ENCODE assay signal across 17 mouse cellular contexts in the genomic region with DNA sequence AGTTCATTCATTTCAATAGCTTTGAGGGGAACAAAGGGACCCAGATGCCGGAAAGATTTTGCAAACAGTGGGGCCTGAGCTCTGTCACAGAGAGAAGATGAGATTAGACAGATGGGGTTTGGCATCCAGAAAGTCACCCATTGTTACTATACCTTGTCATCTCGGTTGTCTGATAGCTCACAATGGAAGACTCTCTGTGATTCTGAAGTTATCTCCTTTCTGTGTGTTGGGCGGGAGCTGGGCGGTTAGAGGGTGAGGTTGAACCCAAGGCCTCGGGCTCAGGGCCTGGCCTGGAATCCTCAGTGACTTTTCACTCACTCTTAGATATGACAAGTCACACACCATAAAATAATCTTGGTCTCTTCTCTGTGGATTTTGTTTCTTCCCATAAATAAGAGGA. TPM values are rescaled to one million over a fixed set of nuclear protein-coding genes. Genes with fewer than 3 reads are reported as not detected.
DNase-seq lines count a peak whose midpoint lies in the region; ATAC-seq and TF ChIP-seq lines count a peak whose summit lies in the region.
"Had no signal": no experiment of that assay in that cellular context is flagged by ENCODE, and none has a peak within 500 bp of the region (broad histone marks: within the 10 kb centered on the region; RNA-seq: fewer than 3 reads in every experiment).

No protein-coding gene starts in this region.

- WGBS in kidney, adult 2 months = 58% methylated on average over 5 of the region's 5 CpGs
- 75% methylated on average over 5 of the region's 5 CpGs for WGBS in neural tube, embryonic 11.5 days
- WGBS in intestine, embryonic 14.5 days = 31% methylated on average over 5 of the region's 5 CpGs
- 75% methylated on average over 5 of the region's 5 CpGs for WGBS in hindbrain, embryonic 11.5 days

- no peak for ATAC-seq in neural tube, embryonic 11.5 days (ENCODE audit: insufficient read depth, low FRiP score, low TSS enrichment)
- ATAC-seq in intestine, embryonic 14.5 days (replicated peaks; ENCODE audit: low FRiP score, low TSS enrichment, low read depth) = no peak
- no peak for ATAC-seq in hindbrain, embryonic 11.5 days (ENCODE audit: low FRiP score)

- peaks cover 46% of the 10 kb centered on the region for H3K4me1 ChIP-seq in kidney, adult 2 months (ENCODE audit: control insufficient read depth, insufficient read depth, low read length)
- H3K4me1 ChIP-seq in neural tube, embryonic 11.5 days (ENCODE audit: control insufficient read depth, insufficient read depth, low read length) = peaks cover 11% of the 10 kb centered on the region
- peaks cover 61% of the 10 kb centered on the region for H3K4me1 ChIP-seq in intestine, embryonic 14.5 days (replicated peaks; ENCODE audit: control insufficient read depth, insufficient read depth, low read length)
- peaks cover 2% of the 10 kb centered on the region; the same call in 1 of the 2 replicates for H3K4me1 ChIP-seq in hindbrain, embryonic 11.5 days (replicated peaks; ENCODE audit: control insufficient read depth, insufficient read depth, low read length)

- no peaks in the 10 kb centered on the region for H3K9me3 ChIP-seq in neural tube, embryonic 11.5 days (ENCODE audit: control insufficient read depth, low read length)
- H3K9me3 ChIP-seq in intestine, embryonic 14.5 days (ENCODE audit: control insufficient read depth, low read length) = no peaks in the 10 kb centered on the region
- no peaks in the 10 kb centered on the region for H3K9me3 ChIP-seq in hindbrain, embryonic 11.5 days (ENCODE audit: control insufficient read depth, low read length)
- H3K9me3 ChIP-seq: liver, embryonic 13.5 days; midbrain, embryonic 10.5 days had no signal

- H3K27ac ChIP-seq in kidney, adult 2 months (ENCODE audit: insufficient read depth, low read depth, low read length) = peak overlapping the region; percentile 74
- H3K27ac ChIP-seq in neural tube, embryonic 11.5 days (ENCODE audit: low read depth, low read length) = 0 out of 2 replicates have a peak overlapping the region, but pooled peaks have one; percentile 34
- H3K27ac ChIP-seq in intestine, embryonic 14.5 days (ENCODE audit: low read depth) = peak overlapping the region; percentile 77
- no peak overlapping the region for H3K27ac ChIP-seq in hindbrain, embryonic 11.5 days (ENCODE audit: low read depth, low read length)
- H3K27ac ChIP-seq: liver, embryonic 13.5 days; midbrain, embryonic 10.5 days had no signal

- H3K4me3 ChIP-seq in kidney, adult 2 months (ENCODE audit: insufficient read depth, low read depth, low read length) = no peak overlapping the region
- H3K4me3 ChIP-seq in neural tube, embryonic 11.5 days (ENCODE audit: low read depth, low read length) = no peak overlapping the region
- H3K4me3 ChIP-seq in intestine, embryonic 14.5 days (ENCODE audit: low read depth, low read length) = peak overlapping the region; percentile 15
- no peak overlapping the region for H3K4me3 ChIP-seq in hindbrain, embryonic 11.5 days (ENCODE audit: low read depth, low read length)
- H3K4me3 ChIP-seq: erythroblast, embryonic 14.5 days; liver, embryonic 13.5 days; midbrain, embryonic 10.5 days had no signal

- H3K4me2 ChIP-seq in neural tube, embryonic 11.5 days (ENCODE audit: low read depth) = no peak overlapping the region
- H3K4me2 ChIP-seq in intestine, embryonic 14.5 days (ENCODE audit: low read length) = peak overlapping the region; percentile 37
- no peak overlapping the region for H3K4me2 ChIP-seq in hindbrain, embryonic 11.5 days (replicated peaks; ENCODE audit: low read depth, low read length)
- H3K4me2 ChIP-seq: liver, embryonic 13.5 days had no signal

- TF ChIP-seq POLR2A in kidney, adult 2 months (IDR thresholded peaks at IDR 0.05; ENCODE audit: low read depth, low read length) = no peak

- peaks cover 10% of the 10 kb centered on the region for H3K36me3 ChIP-seq in kidney, adult 2 months (ENCODE audit: control insufficient read depth, insufficient read depth, low read length)
- H3K36me3 ChIP-seq in neural tube, embryonic 11.5 days (ENCODE audit: control insufficient read depth, insufficient read depth, low read length) = no peaks in the 10 kb centered on the region
- peaks cover 77% of the 10 kb centered on the region for H3K36me3 ChIP-seq in intestine, embryonic 14.5 days (ENCODE audit: control insufficient read depth, insufficient read depth, low read length)
- no peaks in the 10 kb centered on the region for H3K36me3 ChIP-seq in hindbrain, embryonic 11.5 days (ENCODE audit: control insufficient read depth, insufficient read depth, low read length)
- H3K36me3 ChIP-seq: liver, embryonic 13.5 days had no signal

- TF ChIP-seq CTCF in kidney, adult 2 months (conservative IDR thresholded peaks at IDR 0.05; ENCODE audit: insufficient read depth, insufficient read length, low read depth, low read length) = no peak

- no peak for DNase-seq in kidney, adult 2 months
- DNase-seq in kidney, adult 11 months = no peak
- no peak for DNase-seq in neural tube, embryonic 11.5 days (ENCODE audit: low spot score)
- no peak for DNase-seq in neural tube, embryonic 10.5 days (ENCODE audit: extremely low spot score, low spot score)
- no peak for DNase-seq in intestine, embryonic 14.5 days (ENCODE audit: low spot score)
- DNase-seq in testis, postnatal 10 days (ENCODE audit: low spot score) = no peak
- DNase-seq in hindbrain, embryonic 11.5 days (ENCODE audit: low spot score) = no peak
- DNase-seq: cerebellum, postnatal 25 days; liver, embryonic 13.5 days; right cerebral cortex, postnatal 14 days had no signal

- no peak overlapping the region for H3K9ac ChIP-seq in neural tube, embryonic 11.5 days (ENCODE audit: low read length)
- H3K9ac ChIP-seq in intestine, embryonic 14.5 days (ENCODE audit: low read length) = no peak overlapping the region
- H3K9ac ChIP-seq in hindbrain, embryonic 11.5 days (ENCODE audit: low read depth, low read length) = no peak overlapping the region
- H3K9ac ChIP-seq: liver, embryonic 13.5 days had no signal

- no peaks in the 10 kb centered on the region for H3K27me3 ChIP-seq in kidney, adult 2 months (replicated peaks; ENCODE audit: control insufficient read depth, insufficient read depth, low read length)
- H3K27me3 ChIP-seq in neural tube, embryonic 11.5 days (ENCODE audit: control insufficient read depth, insufficient read depth, low read length) = peaks cover 17% of the 10 kb centered on the region
- H3K27me3 ChIP-seq in intestine, embryonic 14.5 days (replicated peaks; ENCODE audit: control insufficient read depth, insufficient read depth, low read length) = no peaks in the 10 kb centered on the region
- peaks cover 12% of the 10 kb centered on the region for H3K27me3 ChIP-seq in hindbrain, embryonic 11.5 days (ENCODE audit: control insufficient read depth, insufficient read depth, low read length)
- H3K27me3 ChIP-seq: CH12.LX had no signal

RNA-seq across cellular contexts. Expression of a gene that starts 5.7 kb away (rescaled TPM):
- polyA plus RNA-seq in kidney, adult 2 months (2012; rRNA removed) = 41.0 and 46.5 TPM in 2 replicates
- 30.3 and 32.4 TPM in 2 replicates for polyA plus RNA-seq in neural tube, embryonic 11.5 days (2014; fragmentation: Nextera tagmentation; extraction: Ambion mirVana)
- 96.3 and 102 TPM in 2 replicates for polyA plus RNA-seq in intestine, embryonic 14.5 days (2014; fragmentation: Nextera tagmentation; extraction: Ambion mirVana)
- polyA plus RNA-seq in hindbrain, embryonic 11.5 days (2014; fragmentation: Nextera tagmentation; extraction: Ambion mirVana) = 21.2 and 21.7 TPM in 2 replicates

RNA-seq across cellular contexts. Expression of a gene that starts 30.2 kb away (rescaled TPM):
- not detected in 2 replicates for polyA plus RNA-seq in kidney, adult 2 months (2012; rRNA removed)
- not detected in 2 replicates for polyA plus RNA-seq in neural tube, embryonic 11.5 days (2014; fragmentation: Nextera tagmentation; extraction: Ambion mirVana)
- not detected in 2 replicates for polyA plus RNA-seq in intestine, embryonic 14.5 days (2014; fragmentation: Nextera tagmentation; extraction: Ambion mirVana)
- not detected in 2 replicates for polyA plus RNA-seq in hindbrain, embryonic 11.5 days (2014; fragmentation: Nextera tagmentation; extraction: Ambion mirVana)
- polyA plus RNA-seq: adrenal gland, adult 2 months; erythroblast, embryonic 14.5 days; frontal cortex, adult 2 months; liver, embryonic 13.5 days; midbrain, embryonic 10.5 days; neural tube, embryonic 14.5 days; urinary bladder, adult 2 months had no signal
